Mouse (Mus musculus) megakaryocyte, embryonic 14.5 days (primary cell): ENCODE measurements around the gene Rasa2.

ENCODE experiments used
- FLI1 ChIP-seq: IDR thresholded peaks from 2 replicates; pipeline ENCODE4 v1.6.1; 2012; ENCODE audit warnings: low read length, inconsistent platforms, mixed read lengths
- GATA1 ChIP-seq: IDR thresholded peaks from 3 replicates; pipeline ENCODE4 v1.6.1; 2012; ENCODE audit warnings: mixed read lengths, low read length, inconsistent platforms, borderline replicate concordance

- TF ChIP-seq GATA1 (no peak), FLI1 (no peak)
Observed at GRCm38 (mm10) chr9:96505156-96505555, 126.3 kb downstream of the Rasa2 start.
